Mouse (Mus musculus): ENCODE results near the gene Armc2. TPM values are rescaled to one million over a fixed set of nuclear protein-coding genes. Genes with fewer than 3 reads are reported as not detected.
"Not testable (repeated sequence)": the region's sequence is repeated elsewhere in the genome, so short reads cannot be mapped to it uniquely, and the experiment has no call there.

Armc2 gene
- polyA plus RNA-seq, 1 experiment from 2014 or later = 2.5 TPM

DNA sequence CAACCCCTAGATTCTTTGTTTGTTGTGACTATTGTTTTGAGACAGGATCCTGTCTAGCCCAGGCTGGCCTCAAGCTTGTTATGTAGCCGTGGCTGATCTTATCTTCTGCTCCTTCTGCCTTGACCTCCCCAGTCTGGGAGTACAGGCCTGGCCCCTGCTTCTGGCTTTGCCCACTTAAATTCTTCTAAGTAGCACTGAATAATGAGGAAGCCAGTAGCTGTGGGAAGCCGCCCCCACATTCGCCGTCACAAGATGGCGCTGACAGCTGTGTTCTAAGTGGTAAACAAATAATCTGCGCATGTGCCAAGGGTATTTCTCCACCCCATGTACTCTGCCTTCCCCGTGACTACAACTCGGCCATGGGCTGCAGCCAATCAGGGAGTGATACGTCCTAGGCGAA lies 65.9 kb downstream of the Armc2 start:
- not testable (repeated sequence) for H3K36me3 ChIP-seq (ENCODE audit: control insufficient read depth, insufficient read depth); H3K4me1 ChIP-seq (ENCODE audit: control insufficient read depth, insufficient read depth, low read length); ATAC-seq (replicated peaks; ENCODE audit: extremely low read depth, insufficient read depth, low FRiP score); H3K9ac ChIP-seq (ENCODE audit: low read length); H3K4me2 ChIP-seq (ENCODE audit: low read depth, low read length); H3K27me3 ChIP-seq (ENCODE audit: control insufficient read depth, insufficient read depth, low read length); H3K27ac ChIP-seq (ENCODE audit: low read length); H3K4me3 ChIP-seq (ENCODE audit: low read length); H3K9me3 ChIP-seq (replicated peaks; ENCODE audit: control insufficient read depth, low read length)
- 87% methylated on average over 6 of the region's 10 CpGs for WGBS

DNA sequence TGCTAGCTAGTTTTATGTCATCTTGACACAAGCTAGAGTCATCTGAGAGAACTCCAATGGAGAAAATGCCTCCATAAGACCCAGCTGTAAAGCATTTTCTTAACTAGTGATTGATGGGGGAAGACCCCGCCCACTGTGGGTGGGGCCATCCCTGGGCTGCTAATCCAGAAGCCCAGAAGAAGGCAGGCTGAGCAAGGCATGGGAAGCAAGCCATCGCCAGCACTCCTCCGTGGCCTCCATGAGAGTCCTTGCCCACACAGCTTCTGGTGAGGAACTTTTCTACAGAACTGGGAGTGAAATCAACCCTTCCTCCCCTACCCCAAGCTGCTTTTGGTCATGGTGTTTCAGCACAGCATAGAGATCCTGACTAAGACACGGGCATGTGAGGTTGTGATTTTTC lies 79.2 kb downstream of the Armc2 start:
- peaks cover 32% of the 10 kb centered on the region for H3K4me1 ChIP-seq (ENCODE audit: control insufficient read depth, insufficient read depth, low read length)
- no peak overlapping the region for H3K4me3 ChIP-seq (ENCODE audit: low read length)
- no peaks in the 10 kb centered on the region for H3K9me3 ChIP-seq (replicated peaks; ENCODE audit: control insufficient read depth, low read length)
- H3K9ac ChIP-seq (ENCODE audit: low read length) = no peak overlapping the region
- WGBS = 78% methylated on average over 4 of the region's 4 CpGs
- no peaks in the 10 kb centered on the region for H3K36me3 ChIP-seq (ENCODE audit: control insufficient read depth, insufficient read depth)
- no peak overlapping the region for H3K4me2 ChIP-seq (ENCODE audit: low read depth, low read length)
- no peak for ATAC-seq (replicated peaks; ENCODE audit: extremely low read depth, insufficient read depth, low FRiP score)
- no peaks in the 10 kb centered on the region for H3K27me3 ChIP-seq (ENCODE audit: control insufficient read depth, insufficient read depth, low read length)
- H3K27ac ChIP-seq (ENCODE audit: low read length) = no peak overlapping the region

DNA sequence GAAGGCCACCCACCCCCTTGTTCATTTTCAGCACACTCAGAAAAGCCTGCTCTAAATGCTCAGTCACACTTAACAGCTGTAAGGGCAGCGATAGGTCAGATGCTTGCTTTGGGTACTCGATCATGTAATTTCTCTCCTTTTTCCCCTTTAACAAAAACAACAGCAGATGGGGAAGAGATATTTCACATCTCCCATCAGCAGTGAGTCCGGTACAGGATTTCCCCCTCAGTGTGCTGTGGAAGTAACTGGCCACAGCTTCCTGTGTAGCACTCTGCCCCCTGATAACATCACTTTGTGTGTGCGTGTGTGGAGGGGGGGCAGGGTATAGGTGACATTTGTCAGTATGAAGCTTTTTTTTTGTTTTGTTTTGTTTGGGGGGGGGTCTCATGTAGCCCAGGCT lies 81.1 kb downstream of the Armc2 start:
- ATAC-seq (replicated peaks; ENCODE audit: extremely low read depth, insufficient read depth, low FRiP score) = no peak
- H3K4me1 ChIP-seq (ENCODE audit: control insufficient read depth, insufficient read depth, low read length) = peaks cover 45% of the 10 kb centered on the region
- H3K27ac ChIP-seq (ENCODE audit: low read length) = peak overlapping the region; percentile 51

DNA sequence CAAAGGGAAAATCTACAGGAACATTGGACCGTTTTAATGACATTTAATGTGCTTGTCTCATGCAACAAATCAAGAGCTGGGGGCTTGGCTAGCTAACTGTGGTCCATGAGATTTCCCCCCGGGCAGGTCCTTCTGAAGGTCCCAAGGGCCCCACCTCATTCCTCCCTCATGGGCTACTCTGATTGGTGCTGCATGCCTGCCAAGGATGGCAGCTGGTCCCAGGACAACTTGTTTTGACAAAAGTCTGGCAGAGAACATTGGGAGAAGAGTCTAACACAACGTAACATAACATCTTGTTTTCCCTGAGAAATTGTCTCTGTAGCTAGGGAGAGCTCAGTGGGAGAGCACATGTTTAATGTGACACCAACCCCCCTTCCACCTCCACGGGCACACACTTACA lies 82.1 kb downstream of the Armc2 start:
- Histone ChIP-seq H3K4me3 (ENCODE audit: low read length) (no peak overlapping the region), H3K9ac (ENCODE audit: low read length) (no peak overlapping the region), H3K4me1 (ENCODE audit: control insufficient read depth, insufficient read depth, low read length) (peaks cover 55% of the 10 kb centered on the region), H3K4me2 (ENCODE audit: low read depth, low read length) (no peak overlapping the region), H3K27me3 (ENCODE audit: control insufficient read depth, insufficient read depth, low read length) (no peaks in the 10 kb centered on the region), H3K36me3 (ENCODE audit: control insufficient read depth, insufficient read depth) (no peaks in the 10 kb centered on the region), H3K9me3 (replicated peaks; ENCODE audit: control insufficient read depth, low read length) (no peaks in the 10 kb centered on the region), H3K27ac (ENCODE audit: low read length) (peak overlapping the region; percentile 97)
- ATAC-seq (replicated peaks; ENCODE audit: extremely low read depth, insufficient read depth, low FRiP score) = no peak
- 46% methylated on average over 4 of the region's 4 CpGs for WGBS

More for the DNA sequence above, 81.1 kb downstream of the Armc2 start:
- no peaks in the 10 kb centered on the region for H3K36me3 ChIP-seq (ENCODE audit: control insufficient read depth, insufficient read depth)
- H3K9ac ChIP-seq (ENCODE audit: low read length) = no peak overlapping the region; the same call in 1 of the 2 replicates
- no peaks in the 10 kb centered on the region for H3K27me3 ChIP-seq (ENCODE audit: control insufficient read depth, insufficient read depth, low read length)
- H3K4me2 ChIP-seq (ENCODE audit: low read depth, low read length) = no peak overlapping the region
- H3K4me3 ChIP-seq (ENCODE audit: low read length) = no peak overlapping the region
- H3K9me3 ChIP-seq (replicated peaks; ENCODE audit: control insufficient read depth, low read length) = no peaks in the 10 kb centered on the region
- 39% methylated on average over 4 of the region's 4 CpGs for WGBS

DNA sequence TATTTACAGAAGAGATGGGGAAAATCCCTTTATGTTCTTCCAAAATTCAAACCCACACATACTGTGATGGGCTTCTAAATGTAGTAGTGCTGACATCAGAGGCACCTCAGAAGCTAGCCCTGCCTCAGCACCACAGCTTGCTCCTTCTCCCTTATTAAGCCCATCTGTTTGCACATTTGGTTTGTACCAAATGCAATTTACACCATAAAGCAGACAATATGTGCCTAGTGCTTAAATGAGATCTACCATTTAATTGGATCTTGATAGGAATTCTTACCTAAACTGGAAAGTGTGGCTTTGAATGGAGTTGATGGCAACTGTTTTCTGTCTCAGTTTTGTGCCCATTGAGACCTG lies 82.8 kb downstream of the Armc2 start:
- Histone ChIP-seq H3K27me3 (ENCODE audit: control insufficient read depth, insufficient read depth, low read length) (no peaks in the 10 kb centered on the region), H3K4me2 (ENCODE audit: low read depth, low read length) (peak overlapping the region; percentile 65), H3K4me3 (ENCODE audit: low read length) (peak overlapping the region; percentile 40), H3K27ac (ENCODE audit: low read length) (peak overlapping the region; percentile 97), H3K36me3 (ENCODE audit: control insufficient read depth, insufficient read depth) (no peaks in the 10 kb centered on the region), H3K9ac (ENCODE audit: low read length) (peak overlapping the region; percentile 54), H3K9me3 (replicated peaks; ENCODE audit: control insufficient read depth, low read length) (no peaks in the 10 kb centered on the region), H3K4me1 (ENCODE audit: control insufficient read depth, insufficient read depth, low read length) (peaks cover 59% of the 10 kb centered on the region)
- no peak for ATAC-seq (replicated peaks; ENCODE audit: extremely low read depth, insufficient read depth, low FRiP score)

DNA sequence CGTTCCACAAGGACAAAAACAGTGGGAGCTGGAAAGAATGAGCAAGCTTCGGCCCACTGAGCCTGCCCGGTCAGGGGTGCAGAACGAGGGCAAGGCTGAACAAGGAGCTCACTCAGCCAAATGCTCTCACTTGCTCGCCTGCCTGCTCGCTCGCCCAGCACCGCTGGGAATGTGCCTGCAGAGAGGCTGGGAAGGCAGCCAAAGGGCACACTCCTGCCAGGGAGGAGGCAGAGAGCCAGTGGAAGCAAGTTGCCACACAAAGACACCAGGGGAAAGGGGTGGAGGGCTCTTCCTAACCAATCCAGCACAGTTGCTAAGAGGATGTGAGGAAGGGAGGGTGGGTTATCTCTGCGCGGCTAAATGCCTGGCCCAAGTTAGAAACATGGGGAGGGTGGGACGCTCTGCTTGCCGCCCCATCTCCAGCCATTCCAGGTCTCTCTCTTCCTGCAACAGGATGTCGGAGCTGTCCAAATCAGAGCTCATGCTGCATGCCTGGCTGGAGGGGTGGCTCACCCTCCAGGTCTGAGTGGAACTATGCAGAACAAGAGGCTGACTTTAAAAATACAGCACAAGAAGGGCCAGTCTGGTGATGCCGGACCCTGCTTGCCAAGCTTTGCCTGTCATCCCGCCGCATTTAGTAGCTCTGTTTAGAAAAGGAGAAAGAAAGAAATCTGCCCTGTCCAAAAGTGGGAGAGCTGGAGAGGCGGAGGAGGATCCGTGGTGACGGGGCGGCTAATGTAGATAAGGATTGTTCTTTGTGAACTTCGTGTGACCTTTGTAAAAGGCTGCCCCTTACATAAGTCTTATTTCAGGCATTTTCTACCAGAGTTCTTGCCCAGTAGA lies 83.4 kb downstream of the Armc2 start:
- Histone ChIP-seq H3K27me3 (ENCODE audit: control insufficient read depth, insufficient read depth, low read length) (no peaks in the 10 kb centered on the region), H3K4me3 (ENCODE audit: low read length) (peak overlapping the region; percentile 40), H3K4me1 (ENCODE audit: control insufficient read depth, insufficient read depth, low read length) (peaks cover 59% of the 10 kb centered on the region), H3K36me3 (ENCODE audit: control insufficient read depth, insufficient read depth) (no peaks in the 10 kb centered on the region), H3K4me2 (ENCODE audit: low read depth, low read length) (peak overlapping the region; percentile 65), H3K9me3 (replicated peaks; ENCODE audit: control insufficient read depth, low read length) (no peaks in the 10 kb centered on the region), H3K9ac (ENCODE audit: low read length) (peak overlapping the region; percentile 68), H3K27ac (ENCODE audit: low read length) (peak overlapping the region; percentile 97)
- WGBS = 7% methylated on average over 21 of the region's 21 CpGs
- ATAC-seq (replicated peaks; ENCODE audit: extremely low read depth, insufficient read depth, low FRiP score) = peak; percentile 94

DNA sequence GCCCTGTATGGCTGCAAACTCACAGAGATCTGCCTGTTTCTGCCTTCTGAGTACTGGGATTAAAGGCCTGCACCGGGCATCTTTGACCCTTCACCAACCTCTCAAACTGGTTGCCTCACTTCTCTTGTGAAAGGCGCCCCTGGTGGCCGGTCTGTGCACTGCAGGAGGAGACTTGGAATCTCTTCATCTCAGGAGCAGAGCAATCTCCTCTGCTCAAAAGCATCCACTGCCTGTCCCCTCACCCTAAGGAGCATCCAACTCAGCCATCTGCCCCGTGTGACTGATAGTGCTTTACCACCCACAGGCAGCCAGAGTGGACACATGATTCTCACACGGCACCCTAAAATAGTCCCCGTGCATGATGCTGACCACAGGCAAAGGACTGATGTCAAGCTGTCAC lies 84.7 kb downstream of the Armc2 start:
- Histone ChIP-seq H3K27ac (ENCODE audit: low read length) (peak overlapping the region; percentile 97), H3K9ac (ENCODE audit: low read length) (no peak overlapping the region), H3K4me2 (ENCODE audit: low read depth, low read length) (no peak overlapping the region), H3K9me3 (replicated peaks; ENCODE audit: control insufficient read depth, low read length) (no peaks in the 10 kb centered on the region), H3K27me3 (ENCODE audit: control insufficient read depth, insufficient read depth, low read length) (no peaks in the 10 kb centered on the region), H3K36me3 (ENCODE audit: control insufficient read depth, insufficient read depth) (no peaks in the 10 kb centered on the region), H3K4me3 (ENCODE audit: low read length) (no peak overlapping the region), H3K4me1 (ENCODE audit: control insufficient read depth, insufficient read depth, low read length) (peaks cover 59% of the 10 kb centered on the region)
- WGBS = 48% methylated on average over 6 of the region's 6 CpGs
- ATAC-seq (replicated peaks; ENCODE audit: extremely low read depth, insufficient read depth, low FRiP score) = no peak

DNA sequence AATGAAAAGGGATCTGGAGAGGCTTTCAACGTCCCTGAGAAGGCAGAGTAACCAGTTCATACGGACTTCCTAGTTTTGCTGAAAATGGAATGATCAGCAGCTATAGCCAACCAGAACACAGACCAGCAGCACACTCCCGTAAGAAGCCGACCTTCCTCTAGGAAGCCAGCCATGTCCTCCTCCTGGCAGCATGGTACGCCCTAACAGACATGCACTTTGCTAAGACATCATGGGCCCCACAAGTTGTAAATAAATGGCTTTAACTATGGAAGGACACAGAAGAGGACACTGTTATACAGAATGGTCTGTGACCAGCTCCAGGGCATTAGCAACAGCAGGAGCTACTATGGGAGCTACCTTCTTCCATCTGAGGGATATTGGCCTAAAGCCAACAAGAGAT lies 85.3 kb downstream of the Armc2 start:
- WGBS = 80% methylated on average over 5 of the region's 5 CpGs
- Histone ChIP-seq H3K4me2 (ENCODE audit: low read depth, low read length) (no peak overlapping the region), H3K4me3 (ENCODE audit: low read length) (no peak overlapping the region), H3K9ac (ENCODE audit: low read length) (no peak overlapping the region), H3K9me3 (replicated peaks; ENCODE audit: control insufficient read depth, low read length) (no peaks in the 10 kb centered on the region), H3K36me3 (ENCODE audit: control insufficient read depth, insufficient read depth) (no peaks in the 10 kb centered on the region), H3K27ac (ENCODE audit: low read length) (peak overlapping the region; percentile 97), H3K27me3 (ENCODE audit: control insufficient read depth, insufficient read depth, low read length) (no peaks in the 10 kb centered on the region), H3K4me1 (ENCODE audit: control insufficient read depth, insufficient read depth, low read length) (peaks cover 59% of the 10 kb centered on the region)
- ATAC-seq (replicated peaks; ENCODE audit: extremely low read depth, insufficient read depth, low FRiP score) = no peak

DNA sequence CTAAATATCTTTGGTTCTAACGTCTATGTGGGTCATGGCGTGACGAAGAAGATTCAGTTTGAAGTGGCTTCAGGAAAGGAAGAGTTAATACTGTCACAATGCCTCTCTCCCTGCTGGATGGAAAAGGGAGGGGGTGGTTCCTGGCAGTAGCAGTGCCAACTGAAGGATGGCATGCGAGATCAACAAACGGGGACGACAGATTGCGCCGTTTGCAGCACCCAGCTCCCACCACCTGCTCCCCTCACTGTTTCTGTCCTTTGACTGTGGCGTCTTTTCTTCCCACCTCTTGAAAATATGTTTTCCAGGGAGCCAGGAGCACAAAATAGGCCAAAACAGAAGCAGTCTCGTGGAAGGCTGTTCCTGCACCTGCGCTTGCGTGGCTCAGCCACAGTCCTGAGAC lies 86.3 kb downstream of the Armc2 start:
- Histone ChIP-seq H3K9me3 (replicated peaks; ENCODE audit: control insufficient read depth, low read length) (no peaks in the 10 kb centered on the region), H3K4me3 (ENCODE audit: low read length) (no peak overlapping the region), H3K4me2 (ENCODE audit: low read depth, low read length) (no peak overlapping the region), H3K36me3 (ENCODE audit: control insufficient read depth, insufficient read depth) (no peaks in the 10 kb centered on the region), H3K27ac (ENCODE audit: low read length) (no peak overlapping the region), H3K4me1 (ENCODE audit: control insufficient read depth, insufficient read depth, low read length) (peaks cover 51% of the 10 kb centered on the region), H3K9ac (ENCODE audit: low read length) (no peak overlapping the region), H3K27me3 (ENCODE audit: control insufficient read depth, insufficient read depth, low read length) (no peaks in the 10 kb centered on the region)
- WGBS = 61% methylated on average over 12 of the region's 12 CpGs
- no peak for ATAC-seq (replicated peaks; ENCODE audit: extremely low read depth, insufficient read depth, low FRiP score)

All from heart, embryonic 16.5 days (tissue).